Mouse (Mus musculus): ENCODE measurements around the gene Atp5d.

- TF ChIP-seq CTCF (IDR thresholded peaks at IDR 0.05; ENCODE audit: low read depth, low read length) (no peak), TAL1 (conservative IDR thresholded peaks at IDR 0.05; ENCODE audit: low read depth, low read length) (no peak), GATA1 (IDR thresholded peaks at IDR 0.05; ENCODE audit: borderline replicate concordance, low read length) (no peak), POLR2AphosphoS5 (IDR thresholded peaks at IDR 0.05; ENCODE audit: insufficient replicate concordance, low read depth, low read length) (no peak)
Observed at GRCm38 (mm10) chr10:80155277-80155676, 16.8 kb downstream of the Atp5d start.

Data from G1E (cell line).